Mouse (Mus musculus) G1E (cell line): ENCODE measurements around the gene Gtsf1. TPM values are rescaled to one million over a fixed set of nuclear protein-coding genes. Genes with fewer than 3 reads are reported as not detected.

Source experiments
- ATAC-seq: 2 replicates; pipeline ENCODE4 v1.8.0; 2016; ENCODE audit warnings: mild to moderate bottlenecking; ENCODE audit not compliant: insufficient number of reproducible peaks, poor library complexity, low FRiP score, severe bottlenecking; ENCODE audit errors: extremely low read depth
- DNase-seq: peaks from one replicate; pipeline ENCODE4 v3.0.0; 2012; ENCODE audit warnings: low spot score
- H3K27me3 ChIP-seq: 2 replicates; pipeline ENCODE4 v1.6.1; 2012; ENCODE audit warnings: mild to moderate bottlenecking, low read length, inconsistent platforms; ENCODE audit not compliant: insufficient read depth
- H3K36me3 ChIP-seq: replicated peaks from 2 replicates; pipeline ENCODE3; 2012; ENCODE audit warnings: mild to moderate bottlenecking, inconsistent platforms
- H3K4me1 ChIP-seq: 2 replicates; pipeline ENCODE4 v1.6.1; 2012; ENCODE audit warnings: low read depth, low read length, inconsistent platforms, mixed read lengths; ENCODE audit not compliant: insufficient read depth
- H3K4me3 ChIP-seq: 2 replicates; pipeline ENCODE4 v1.5.1; 2012; ENCODE audit warnings: low read depth, mild to moderate bottlenecking, inconsistent platforms, low read length, moderate library complexity, mixed read lengths
- H3K9me3 ChIP-seq: replicated peaks from 2 replicates; pipeline ENCODE4 v1.6.1; 2012; ENCODE audit warnings: inconsistent platforms
- CTCF ChIP-seq: IDR thresholded peaks from 2 replicates; pipeline ENCODE4 v1.5.1; 2012; ENCODE audit warnings: low read depth, low read length, inconsistent platforms, mixed read lengths
- GATA1 ChIP-seq: IDR thresholded peaks from 2 replicates; pipeline ENCODE4 v1.6.1; 2012; ENCODE audit warnings: borderline replicate concordance, low read length, inconsistent platforms, mixed read lengths
- GATA2 ChIP-seq: IDR thresholded peaks from 2 replicates; pipeline ENCODE4 v1.6.1; 2012; ENCODE audit warnings: low read depth, low read length, inconsistent platforms, borderline replicate concordance
- POLR2AphosphoS5 ChIP-seq: IDR thresholded peaks from 2 replicates; pipeline ENCODE4 v1.6.1; 2012; ENCODE audit warnings: low read depth, low read length, inconsistent platforms; ENCODE audit not compliant: insufficient replicate concordance
- TAL1 ChIP-seq: conservative IDR thresholded peaks from 2 replicates; pipeline ENCODE4 v1.6.1; 2012; ENCODE audit warnings: low read depth, low read length, inconsistent platforms, mixed read lengths
- polyA plus RNA-seq: library from polyadenylated mRNA; stranded (reverse); fragments of >175 nt; gene quantifications from 2 replicates; pipeline ENCODE4 v1.2.3, GENCODE M21; 2012
- total RNA-seq, 2 experiments: library from RNA; stranded (forward) in 1 of 2; stranded (reverse) in 1 of 2; fragments of 200-1000 nt in 1 of 2; fragments of >200 nt in 1 of 2; fragmentation: Nextera tagmentation in 1 of 2; gene quantifications; 2 replicates each; pipeline ENCODE4 v1.2.3; 2014 to 2017

Gtsf1 gene
- total and polyA plus RNA-seq, 3 experiments = not detected

DNA sequence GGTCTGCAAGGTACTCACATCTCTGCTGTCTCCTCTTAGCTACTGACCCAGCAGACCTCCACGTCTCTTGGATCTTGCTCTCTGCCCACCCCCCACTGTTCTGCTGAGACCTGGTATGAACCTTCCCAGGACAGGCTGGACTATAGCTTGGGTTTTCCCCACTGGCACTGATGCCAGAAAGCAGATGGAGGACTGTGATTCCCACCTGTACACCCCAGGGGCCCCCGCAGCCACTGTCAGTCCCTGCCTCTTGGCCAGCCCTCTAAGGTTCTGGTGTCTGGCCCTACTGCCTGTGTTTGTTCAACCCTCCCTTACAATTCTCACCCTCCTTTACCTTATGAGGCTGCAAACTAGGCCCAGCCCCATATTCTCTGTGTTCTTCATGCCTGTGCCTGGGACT is 75.6 kb downstream of the Gtsf1 start:
- H3K4me3 ChIP-seq = no peak overlapping the region
- no peaks in the 10 kb centered on the region for H3K9me3 ChIP-seq
- peaks cover 9% of the 10 kb centered on the region; the same call in 1 of the 2 replicates for H3K4me1 ChIP-seq
- H3K36me3 ChIP-seq = peaks cover 98% of the 10 kb centered on the region
- ATAC-seq (no peak), DNase-seq (no peak)
- TF ChIP-seq TAL1 = no peak
- no peak for TF ChIP-seq POLR2AphosphoS5
- TF ChIP-seq CTCF = no peak
- TF ChIP-seq GATA2 = no peak
- TF ChIP-seq GATA1 = no peak
- peaks cover 55% of the 10 kb centered on the region for H3K27me3 ChIP-seq

DNA sequence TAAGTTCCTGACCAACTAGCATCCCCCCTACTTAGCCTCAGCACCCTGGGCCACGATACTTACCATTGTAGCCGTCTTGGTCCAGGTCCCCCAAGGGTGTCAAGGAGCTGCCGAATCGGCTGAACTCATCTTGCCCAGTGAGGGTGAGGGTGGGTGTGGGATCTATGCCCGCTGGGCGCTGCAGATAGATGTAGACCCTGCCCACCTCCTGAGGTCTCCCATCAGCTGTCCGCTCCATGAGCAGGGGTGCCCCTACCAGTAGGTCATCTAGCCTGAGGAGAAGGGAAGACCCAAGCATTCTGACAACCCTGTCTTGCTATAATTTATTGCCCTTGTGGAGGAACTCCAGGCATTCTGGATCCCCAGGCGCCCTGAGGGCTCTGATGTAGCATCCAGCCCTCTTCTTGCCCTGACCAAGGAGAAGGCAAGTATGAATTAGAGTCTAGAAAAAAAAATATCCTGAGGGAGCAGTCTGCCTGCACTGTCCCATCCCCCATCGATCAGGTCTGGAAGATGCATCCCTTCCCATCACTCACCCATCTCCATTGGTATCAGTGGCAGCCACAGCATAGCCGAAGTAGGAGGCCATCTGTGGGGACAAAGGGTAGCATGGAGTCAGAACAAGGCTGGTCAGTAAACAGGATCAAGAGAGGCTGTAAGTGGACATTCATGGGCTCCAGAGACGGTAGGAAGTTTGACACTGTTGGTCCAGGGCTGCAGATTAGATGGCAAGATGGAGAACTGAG is 76.6 kb downstream of the Gtsf1 start:
- Histone ChIP-seq H3K4me3 (no peak overlapping the region), H3K36me3 (peaks cover 99% of the 10 kb centered on the region), H3K9me3 (no peaks in the 10 kb centered on the region), H3K27me3 (peaks cover 58% of the 10 kb centered on the region), H3K4me1 (0 out of 2 replicates have a peak, but pooled peaks cover 2% of the 10 kb centered on the region)
- DNase-seq (no peak), ATAC-seq (no peak)
- TF ChIP-seq GATA2 (no peak), POLR2AphosphoS5 (no peak), TAL1 (no peak), CTCF (no peak), GATA1 (no peak)

DNA sequence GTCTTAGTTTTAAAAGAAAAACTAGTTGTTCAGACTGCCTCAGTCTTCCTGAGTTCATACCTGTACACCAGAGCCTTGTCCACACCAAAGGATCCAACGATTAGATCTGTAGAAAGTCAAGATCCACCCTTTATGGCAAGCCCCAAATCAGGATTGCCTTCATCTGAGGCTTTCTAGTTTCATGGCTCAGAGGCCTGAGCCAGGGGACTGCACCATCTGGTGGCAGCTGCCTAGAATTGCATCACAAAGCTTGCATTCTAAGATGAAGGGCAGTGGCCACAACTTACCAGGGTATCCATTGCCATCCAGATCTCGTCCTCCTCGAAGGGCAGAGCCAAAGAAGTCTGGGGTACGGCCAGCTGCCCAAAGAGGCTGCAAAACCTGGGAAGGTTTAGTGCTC is 77.4 kb downstream of the Gtsf1 start:
- H3K36me3 ChIP-seq = peaks cover 98% of the 10 kb centered on the region
- ATAC-seq (peak; percentile 57; the same call in 1 of the 2 replicates), DNase-seq (no peak)
- H3K4me3 ChIP-seq = no peak overlapping the region
- H3K27me3 ChIP-seq = peaks cover 56% of the 10 kb centered on the region
- TF ChIP-seq CTCF = peak; percentile 89
- TF ChIP-seq GATA1 = no peak
- no peak for TF ChIP-seq TAL1
- TF ChIP-seq GATA2 = no peak
- 0 out of 2 replicates have a peak, but pooled peaks cover 2% of the 10 kb centered on the region for H3K4me1 ChIP-seq
- no peaks in the 10 kb centered on the region for H3K9me3 ChIP-seq

Other genes with a start within 250 kb of the Gtsf1 start
- 261 and 300 TPM in 2 replicates for gene Cbx5, start 190.7 kb downstream of the Gtsf1 start, total RNA-seq (2014; fragmentation: Nextera tagmentation)
- 215 and 278 TPM in 2 replicates for gene Cbx5, start 190.7 kb downstream of the Gtsf1 start, total RNA-seq (2017)
- gene Cbx5, start 190.7 kb downstream of the Gtsf1 start, polyA plus RNA-seq = 7.0 and 9.5 TPM in 2 replicates
- gene Hnrnpa1, start 190.0 kb downstream of the Gtsf1 start, total RNA-seq (2014; fragmentation: Nextera tagmentation) = 379 and 391 TPM in 2 replicates
- gene Hnrnpa1, start 190.0 kb downstream of the Gtsf1 start, total RNA-seq (2017) = 797 and 984 TPM in 2 replicates
- gene Hnrnpa1, start 190.0 kb downstream of the Gtsf1 start, polyA plus RNA-seq = 143 and 212 TPM in 2 replicates
- gene Nfe2, start 172.1 kb downstream of the Gtsf1 start, total RNA-seq (2014; fragmentation: Nextera tagmentation) = 254 and 313 TPM in 2 replicates
- 177 TPM in 2 replicates for gene Nfe2, start 172.1 kb downstream of the Gtsf1 start, total RNA-seq (2017)
- gene Nfe2, start 172.1 kb downstream of the Gtsf1 start, polyA plus RNA-seq = 151 and 155 TPM in 2 replicates
- gene Copz1, start 157.8 kb downstream of the Gtsf1 start, total RNA-seq (2014; fragmentation: Nextera tagmentation) = 494 and 507 TPM in 2 replicates
- 182 and 184 TPM in 2 replicates for gene Copz1, start 157.8 kb downstream of the Gtsf1 start, total RNA-seq (2017)
- 72.4 and 97.2 TPM in 2 replicates for gene Copz1, start 157.8 kb downstream of the Gtsf1 start, polyA plus RNA-seq
- not detected in 2 replicates for gene Gpr84, start 119.9 kb downstream of the Gtsf1 start, total RNA-seq (2014; fragmentation: Nextera tagmentation)
- gene Gpr84, start 119.9 kb downstream of the Gtsf1 start, total RNA-seq (2017) = not detected in 2 replicates
- not detected in 2 replicates for gene Gpr84, start 119.9 kb downstream of the Gtsf1 start, polyA plus RNA-seq
- gene Zfp385a, start 90.4 kb downstream of the Gtsf1 start, total RNA-seq (2014; fragmentation: Nextera tagmentation) = 74.3 and 92.9 TPM in 2 replicates
- gene Zfp385a, start 90.4 kb downstream of the Gtsf1 start, total RNA-seq (2017) = 2.0 TPM in 2 replicates
- 483 and 546 TPM in 2 replicates for gene Zfp385a, start 90.4 kb downstream of the Gtsf1 start, polyA plus RNA-seq
- not detected in 2 replicates for gene Itga5, start 63.7 kb downstream of the Gtsf1 start, total RNA-seq (2014; fragmentation: Nextera tagmentation)
- gene Itga5, start 63.7 kb downstream of the Gtsf1 start, total RNA-seq (2017) = 0.11 and 0.17 TPM in 2 replicates
- gene Itga5, start 63.7 kb downstream of the Gtsf1 start, polyA plus RNA-seq = 0.62 and 0.75 TPM in 2 replicates
- gene Gtsf2, start 18.0 kb upstream of the Gtsf1 start, total RNA-seq (2014; fragmentation: Nextera tagmentation) = not detected in 2 replicates
- gene Gtsf2, start 18.0 kb upstream of the Gtsf1 start, total RNA-seq (2017) = not detected in 2 replicates
- gene Gtsf2, start 18.0 kb upstream of the Gtsf1 start, polyA plus RNA-seq = not detected in 2 replicates
- 11.6 and 12.6 TPM in 2 replicates for gene Nckap1l, start 23.3 kb upstream of the Gtsf1 start, total RNA-seq (2014; fragmentation: Nextera tagmentation)
- gene Nckap1l, start 23.3 kb upstream of the Gtsf1 start, total RNA-seq (2017) = 21.1 and 21.5 TPM in 2 replicates
- 1.8 and 3.9 TPM in 2 replicates for gene Nckap1l, start 23.3 kb upstream of the Gtsf1 start, polyA plus RNA-seq
- gene Pde1b, start 72.6 kb upstream of the Gtsf1 start, total RNA-seq (2014; fragmentation: Nextera tagmentation) = 2.6 and 3.1 TPM in 2 replicates
- gene Pde1b, start 72.6 kb upstream of the Gtsf1 start, total RNA-seq (2017) = 1.5 and 1.9 TPM in 2 replicates
- 0.92 and 1.3 TPM in 2 replicates for gene Pde1b, start 72.6 kb upstream of the Gtsf1 start, polyA plus RNA-seq
- not detected in 2 replicates for gene Ppp1r1a, start 107.5 kb upstream of the Gtsf1 start, total RNA-seq (2014; fragmentation: Nextera tagmentation)
- not detected in 2 replicates for gene Ppp1r1a, start 107.5 kb upstream of the Gtsf1 start, total RNA-seq (2017)
- not detected in 2 replicates for gene Ppp1r1a, start 107.5 kb upstream of the Gtsf1 start, polyA plus RNA-seq
- gene Glycam1, start 134.6 kb upstream of the Gtsf1 start, total RNA-seq (2014; fragmentation: Nextera tagmentation) = not detected in 2 replicates
- gene Glycam1, start 134.6 kb upstream of the Gtsf1 start, total RNA-seq (2017) = not detected in 2 replicates
- gene Glycam1, start 134.6 kb upstream of the Gtsf1 start, polyA plus RNA-seq = not detected in 2 replicates